Mouse (Mus musculus) erythroblast, embryonic 14.5 days (primary cell): ENCODE measurements at regions not wholly inside any gene's neighbourhood (a gene's known extent, or its start where the extent isn't known, plus 50 kb on each side); places are given as distances from the start of the nearest gene placed in this dataset.

Experiments used
- GATA1 ChIP-seq: IDR thresholded peaks from 2 replicates; pipeline ENCODE4 v1.6.1; 2012; ENCODE audit warnings: low read length, inconsistent platforms, mixed read lengths
- TAL1 ChIP-seq: IDR thresholded peaks from 3 replicates; pipeline ENCODE4 v1.6.1; 2012; ENCODE audit warnings: low read length, inconsistent platforms, mixed read lengths

- TF ChIP-seq TAL1 (no peak), GATA1 (no peak)
Measured at GRCm38 (mm10) chr2:10826134-10826767, 345.7 kb upstream of the Prkcq start.
